12 mouse cellular contexts compared by ENCODE assay signal in the genomic region with DNA sequence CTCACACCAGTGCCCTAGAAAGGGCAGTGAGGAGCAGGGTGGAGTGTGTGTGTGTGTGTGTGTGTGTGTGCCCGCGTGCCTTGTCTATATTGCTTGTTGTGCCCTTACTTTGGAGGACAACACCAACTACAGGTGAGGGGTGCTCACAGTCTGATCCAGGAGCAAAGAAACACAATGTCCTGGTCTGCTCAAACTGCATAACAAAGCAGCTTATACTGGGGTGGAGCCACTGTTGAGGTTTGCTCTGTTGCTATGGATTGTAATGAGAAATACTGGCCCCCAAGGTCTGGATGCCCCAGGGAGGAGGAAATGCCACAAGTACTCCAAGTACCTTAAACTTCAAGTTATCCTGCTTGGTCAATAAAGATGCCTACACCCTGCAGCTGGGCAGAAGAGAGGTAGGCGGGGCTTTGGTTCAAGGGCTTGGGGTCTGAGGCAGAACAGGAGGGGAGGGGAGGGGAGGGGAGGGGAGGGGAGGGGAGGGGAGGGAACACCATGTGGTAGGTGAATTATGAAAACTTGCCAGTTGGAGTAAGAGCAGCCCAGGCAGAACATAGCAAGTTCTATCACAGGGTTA.
DNase-seq lines count a peak whose midpoint lies in the region; ATAC-seq and TF ChIP-seq lines count a peak whose summit lies in the region.
"Had no signal": no experiment of that assay in that cellular context is flagged by ENCODE, and none has a peak within 500 bp of the region (broad histone marks: within the 10 kb centered on the region; RNA-seq: fewer than 3 reads in every experiment).

No protein-coding gene starts in this region.

- no peak for TF ChIP-seq CTCF in kidney, adult 2 months (conservative IDR thresholded peaks at IDR 0.05; ENCODE audit: insufficient read depth, insufficient read length, low read depth, low read length)

- H3K9me3 ChIP-seq in midbrain, embryonic 16.5 days (replicated peaks; ENCODE audit: control insufficient read depth, low read length, poor library complexity, severe bottlenecking) = no peaks in the 10 kb centered on the region
- H3K9me3 ChIP-seq in midbrain, embryonic 15.5 days = no peaks in the 10 kb centered on the region
- H3K9me3 ChIP-seq in limb, embryonic 12.5 days = no peaks in the 10 kb centered on the region
- H3K9me3 ChIP-seq: embryonic facial prominence, embryonic 12.5 days; heart, embryonic 15.5 days had no signal

- H3K4me2 ChIP-seq in midbrain, embryonic 16.5 days (ENCODE audit: low read length) = no peak overlapping the region
- H3K4me2 ChIP-seq in midbrain, embryonic 15.5 days = no peak overlapping the region
- no peak overlapping the region for H3K4me2 ChIP-seq in limb, embryonic 12.5 days
- H3K4me2 ChIP-seq: embryonic facial prominence, embryonic 12.5 days; heart, embryonic 15.5 days had no signal

- peak; percentile 21; the same call in 1 of the 2 replicates for ATAC-seq in midbrain, embryonic 16.5 days
- no peak for ATAC-seq in midbrain, embryonic 15.5 days (replicated peaks)
- no peak for ATAC-seq in limb, embryonic 12.5 days (ENCODE audit: insufficient number of reproducible peaks, insufficient read depth, low FRiP score, low TSS enrichment, low read depth)
- ATAC-seq in CD4-positive, CD25-positive, alpha-beta regulatory T cell, adult 4 months = no peak
- ATAC-seq: forebrain, postnatal 0 days had no signal

- no peak overlapping the region for H3K9ac ChIP-seq in midbrain, embryonic 16.5 days (ENCODE audit: low read depth, low read length)
- H3K9ac ChIP-seq in midbrain, embryonic 15.5 days = no peak overlapping the region
- H3K9ac ChIP-seq in limb, embryonic 12.5 days (replicated peaks) = no peak overlapping the region
- H3K9ac ChIP-seq: embryonic facial prominence, embryonic 12.5 days; forebrain, postnatal 0 days; heart, embryonic 15.5 days had no signal

- peaks cover 20% of the 10 kb centered on the region for H3K4me1 ChIP-seq in kidney, adult 2 months (ENCODE audit: control insufficient read depth, insufficient read depth, low read length)
- H3K4me1 ChIP-seq in midbrain, embryonic 16.5 days (ENCODE audit: control insufficient read depth, insufficient read depth, low read length) = no peaks in the 10 kb centered on the region
- no peaks in the 10 kb centered on the region for H3K4me1 ChIP-seq in midbrain, embryonic 15.5 days
- H3K4me1 ChIP-seq in limb, embryonic 12.5 days (replicated peaks) = peaks cover 25% of the 10 kb centered on the region

- WGBS in kidney, adult 2 months = 65% methylated on average over 3 of the region's 3 CpGs
- WGBS in midbrain, embryonic 16.5 days = 72% methylated on average over 3 of the region's 3 CpGs
- WGBS in midbrain, embryonic 15.5 days = 81% methylated on average over 3 of the region's 3 CpGs
- 63% methylated on average over 3 of the region's 3 CpGs for WGBS in limb, embryonic 12.5 days

- H3K4me3 ChIP-seq in kidney, adult 2 months (ENCODE audit: insufficient read depth, low read depth, low read length) = no peak overlapping the region
- H3K4me3 ChIP-seq in midbrain, embryonic 16.5 days (ENCODE audit: low read depth, low read length) = no peak overlapping the region
- no peak overlapping the region for H3K4me3 ChIP-seq in midbrain, embryonic 15.5 days
- H3K4me3 ChIP-seq in limb, embryonic 12.5 days (replicated peaks) = no peak overlapping the region
- H3K4me3 ChIP-seq: embryonic facial prominence, embryonic 12.5 days; heart, embryonic 15.5 days had no signal

- H3K27me3 ChIP-seq in kidney, adult 2 months (replicated peaks; ENCODE audit: control insufficient read depth, insufficient read depth, low read length) = no peaks in the 10 kb centered on the region
- no peaks in the 10 kb centered on the region for H3K27me3 ChIP-seq in midbrain, embryonic 16.5 days (ENCODE audit: control insufficient read depth, insufficient read depth, low read depth, low read length)
- no peaks in the 10 kb centered on the region for H3K27me3 ChIP-seq in midbrain, embryonic 15.5 days (replicated peaks)
- H3K27me3 ChIP-seq in limb, embryonic 12.5 days = no peaks in the 10 kb centered on the region
- H3K27me3 ChIP-seq: embryonic facial prominence, embryonic 12.5 days; heart, embryonic 15.5 days had no signal

- peak overlapping the region; percentile 67; the same call in 1 of the 2 replicates for H3K27ac ChIP-seq in kidney, adult 2 months (ENCODE audit: insufficient read depth, low read depth, low read length)
- H3K27ac ChIP-seq in midbrain, embryonic 16.5 days (ENCODE audit: low read length) = no peak overlapping the region
- no peak overlapping the region for H3K27ac ChIP-seq in midbrain, embryonic 15.5 days
- H3K27ac ChIP-seq in limb, embryonic 12.5 days = peak overlapping the region; percentile 59; the same call in 1 of the 2 replicates
- H3K27ac ChIP-seq: embryonic facial prominence, embryonic 12.5 days; heart, embryonic 15.5 days had no signal

- DNase-seq in kidney, adult 2 months = no peak
- DNase-seq in kidney, postnatal 14 days = no peak
- no peak for DNase-seq in adrenal gland, postnatal 25 days
- no peak for DNase-seq in frontal cortex, postnatal 25 days (ENCODE audit: low spot score in 2 of 2)
- DNase-seq: cerebellum, postnatal 14 days; forebrain, postnatal 0 days had no signal

- no peaks in the 10 kb centered on the region for H3K36me3 ChIP-seq in kidney, adult 2 months (ENCODE audit: control insufficient read depth, insufficient read depth, low read length)
- no peaks in the 10 kb centered on the region for H3K36me3 ChIP-seq in midbrain, embryonic 16.5 days (ENCODE audit: control insufficient read depth, insufficient read depth, low read length)
- H3K36me3 ChIP-seq in midbrain, embryonic 15.5 days (replicated peaks) = no peaks in the 10 kb centered on the region
- no peaks in the 10 kb centered on the region for H3K36me3 ChIP-seq in limb, embryonic 12.5 days
- H3K36me3 ChIP-seq: embryonic facial prominence, embryonic 12.5 days; heart, embryonic 15.5 days had no signal

- TF ChIP-seq POLR2A in kidney, adult 2 months (IDR thresholded peaks at IDR 0.05; ENCODE audit: low read depth, low read length) = no peak

Comparison
In these comparisons a context has a peak if more than half of its experiments do, and no peak if none do; other contexts are left out.
1. H3K27ac ChIP-seq: peak in kidney, adult 2 months (single experiment) and limb, embryonic 12.5 days (single experiment); none in midbrain, embryonic 16.5 days (single experiment) and midbrain, embryonic 15.5 days (single experiment).